Mouse (Mus musculus) heart, embryonic 16.5 days (tissue): ENCODE results near the gene Zfp148. TPM values are rescaled to one million over a fixed set of nuclear protein-coding genes. Genes with fewer than 3 reads are reported as not detected.

Experiments used
- ATAC-seq: fragments of 200-750 bp; cut with Nextera tagmentation; replicated peaks from 2 replicates; pipeline ENCODE4 v1.8.0; 2017; ENCODE audit warnings: moderate number of reproducible peaks; ENCODE audit not compliant: insufficient read depth, low FRiP score; ENCODE audit errors: extremely low read depth
- H3K27ac ChIP-seq: fragments of 300-500 bp; sonication (generic); 2 replicates; pipeline ENCODE4 v1.5.1; 2014; ENCODE audit warnings: mild to moderate bottlenecking, low read length, control low read depth, moderate library complexity
- H3K27me3 ChIP-seq: fragments of 300-500 bp; sonication (generic); 2 replicates; pipeline ENCODE4 v1.6.1; 2014; ENCODE audit warnings: low read length, mixed read lengths; ENCODE audit not compliant: control insufficient read depth, insufficient read depth
- H3K36me3 ChIP-seq: fragments of 300-500 bp; sonication (generic); 2 replicates; pipeline ENCODE4 v1.6.1; 2014; ENCODE audit not compliant: control insufficient read depth, insufficient read depth
- H3K4me1 ChIP-seq: fragments of 300-500 bp; sonication (generic); 2 replicates; pipeline ENCODE4 v1.6.1; 2014; ENCODE audit warnings: low read length, mixed read lengths; ENCODE audit not compliant: control insufficient read depth, insufficient read depth
- H3K4me2 ChIP-seq: fragments of 300-500 bp; sonication (generic); 2 replicates; pipeline ENCODE4 v1.6.1; 2014; ENCODE audit warnings: low read depth, mild to moderate bottlenecking, control low read depth, low read length
- H3K4me3 ChIP-seq: fragments of 300-500 bp; sonication (generic); 2 replicates; pipeline ENCODE4 v1.5.1; 2014; ENCODE audit warnings: mild to moderate bottlenecking, control low read depth, low read length
- H3K9ac ChIP-seq: fragments of 300-500 bp; sonication (generic); 2 replicates; pipeline ENCODE4 v1.6.1; 2014; ENCODE audit warnings: low read length, control low read depth
- H3K9me3 ChIP-seq: fragments of 300-500 bp; sonication (generic); replicated peaks from 2 replicates; pipeline ENCODE4 v1.6.1; 2016; ENCODE audit warnings: low read length; ENCODE audit not compliant: control insufficient read depth
- WGBS: fragments of 180-500 bp; shearing (Covaris S2); extraction: QIAGEN DNeasy Blood & Tissue Kit; methylation state at CpG from one replicate; pipeline ENCODE4 v1.1.7; 2014; 5-methylcytosine and 5-hydroxymethylcytosine counted together
- polyA plus RNA-seq: library from polyadenylated mRNA; unstranded; fragments of >200 nt; fragmentation: Nextera tagmentation; extraction: Ambion mirVana; gene quantifications from 2 replicates; pipeline ENCODE4 v1.2.1, GENCODE M21; 2015

The Zfp148 gene
- polyA plus RNA-seq, 1 experiment from 2014 or later = 41.5 TPM

DNA sequence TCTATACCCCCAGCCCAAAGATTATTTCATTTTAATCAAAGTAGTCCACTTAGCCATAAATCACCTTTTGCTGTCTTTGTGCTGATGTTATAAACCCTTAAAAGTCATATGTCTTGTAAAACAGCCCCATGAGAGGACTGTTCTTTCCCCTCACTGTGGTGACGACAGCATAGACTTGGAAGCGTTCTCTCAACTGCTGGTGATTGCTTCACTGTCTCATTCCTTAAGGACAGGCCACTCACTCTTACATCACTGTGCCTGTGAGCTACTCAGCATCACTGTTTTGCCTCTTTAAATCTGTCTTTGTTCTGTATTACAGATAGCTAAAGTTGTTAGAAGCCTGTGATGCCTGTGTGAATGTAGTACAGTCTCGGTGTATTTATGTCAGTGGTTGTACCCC is 80.8 kb downstream of the Zfp148 start:
- Histone ChIP-seq H3K27me3 (no peaks in the 10 kb centered on the region), H3K4me2 (no peak overlapping the region), H3K4me3 (no peak overlapping the region), H3K4me1 (peaks cover 3% of the 10 kb centered on the region; the same call in 1 of the 2 replicates), H3K9ac (no peak overlapping the region), H3K27ac (no peak overlapping the region), H3K9me3 (peaks cover 4% of the 10 kb centered on the region; the same call in 1 of the 2 replicates), H3K36me3 (peaks cover 16% of the 10 kb centered on the region)
- ATAC-seq = no peak
- 62% methylated on average over 3 of the region's 3 CpGs for WGBS

DNA sequence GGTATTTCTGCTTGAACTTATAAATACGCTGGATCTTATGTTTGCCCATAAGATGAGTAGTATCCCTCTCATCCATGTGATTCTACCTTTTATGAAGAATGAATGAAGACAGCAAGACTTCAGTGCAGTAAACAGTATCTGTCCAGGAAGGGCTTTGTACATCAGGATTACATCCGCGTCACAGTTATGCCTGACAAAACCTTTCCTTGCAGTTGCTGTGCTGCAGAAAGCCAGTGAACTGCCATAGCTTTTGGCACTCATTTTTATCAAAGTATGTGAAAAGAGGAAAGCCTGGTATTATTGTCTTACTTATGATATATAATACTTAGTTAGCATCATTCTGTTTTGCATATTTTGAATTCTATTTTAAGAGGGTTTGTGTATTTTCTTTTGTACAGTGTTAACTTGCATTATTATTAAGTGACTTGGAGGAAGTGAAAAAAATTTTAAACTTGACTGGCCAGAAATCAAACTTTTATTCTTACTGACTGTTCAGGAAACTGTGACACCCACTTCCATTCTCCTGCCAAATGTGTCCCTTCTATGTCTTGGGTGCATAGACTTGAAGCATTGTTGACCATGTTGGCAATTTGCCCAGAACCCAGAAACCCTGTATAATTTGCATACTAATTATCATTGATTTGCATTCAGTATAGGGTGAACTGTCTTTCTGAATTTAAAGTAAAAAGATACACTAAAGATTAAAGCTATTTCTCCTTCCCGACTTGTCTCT is 84.0 kb downstream of the Zfp148 start:
- no peak overlapping the region for H3K4me3 ChIP-seq
- no peak overlapping the region for H3K4me2 ChIP-seq
- WGBS = 91% methylated on average over 4 of the region's 4 CpGs
- no peak overlapping the region for H3K9ac ChIP-seq
- no peaks in the 10 kb centered on the region for H3K27me3 ChIP-seq
- no peak for ATAC-seq
- H3K27ac ChIP-seq = no peak overlapping the region
- H3K9me3 ChIP-seq = no peaks in the 10 kb centered on the region
- H3K4me1 ChIP-seq = peaks cover 3% of the 10 kb centered on the region; the same call in 1 of the 2 replicates
- H3K36me3 ChIP-seq = peaks cover 14% of the 10 kb centered on the region

DNA sequence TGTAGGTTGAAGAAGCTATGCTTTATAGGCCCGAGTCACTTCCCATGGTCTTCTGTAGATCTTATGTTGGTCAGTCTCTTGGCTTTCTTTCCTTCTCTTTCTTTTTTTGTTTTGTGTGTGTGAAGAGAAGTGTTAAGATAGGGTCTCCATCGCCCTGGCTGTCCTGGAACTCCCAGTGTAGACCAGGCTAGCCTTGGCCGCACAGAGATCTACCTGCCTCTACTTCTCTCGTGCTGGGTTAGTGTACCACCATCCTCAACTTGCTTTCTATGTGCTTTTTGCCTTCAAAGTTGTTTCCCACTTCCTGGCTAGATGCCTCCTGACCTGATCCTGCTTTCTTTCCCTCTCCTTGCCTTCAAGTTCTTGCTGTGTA is 84.6 kb downstream of the Zfp148 start:
- Histone ChIP-seq H3K9me3 (no peaks in the 10 kb centered on the region), H3K4me2 (no peak overlapping the region), H3K4me1 (peaks cover 3% of the 10 kb centered on the region; the same call in 1 of the 2 replicates), H3K36me3 (peaks cover 12% of the 10 kb centered on the region), H3K9ac (no peak overlapping the region), H3K27me3 (no peaks in the 10 kb centered on the region), H3K27ac (no peak overlapping the region), H3K4me3 (no peak overlapping the region)
- no peak for ATAC-seq
- WGBS = 94% methylated on average over 4 of the region's 4 CpGs

DNA sequence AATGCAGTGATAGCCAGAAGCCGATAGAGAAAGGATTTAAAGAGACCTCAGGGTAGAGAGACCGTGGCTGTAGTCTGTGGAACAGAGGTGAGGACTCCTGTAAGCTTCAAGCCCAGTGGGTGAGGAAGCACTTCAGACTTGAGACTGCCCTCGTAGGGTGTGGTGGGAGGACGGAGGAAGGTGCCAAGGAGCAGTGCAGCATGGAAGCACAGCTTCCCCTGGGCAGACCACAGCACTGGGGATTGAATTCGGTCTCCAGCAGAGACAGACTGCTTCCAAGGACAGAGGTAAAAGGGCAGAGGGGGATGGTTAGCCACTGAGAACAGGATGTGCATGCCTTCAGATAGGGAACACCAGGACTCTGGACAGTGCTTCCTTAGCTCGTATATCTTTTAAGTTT is 86.8 kb downstream of the Zfp148 start:
- no peak overlapping the region for H3K4me3 ChIP-seq
- no peak; the same call in 1 of the 2 replicates for ATAC-seq
- no peaks in the 10 kb centered on the region for H3K27me3 ChIP-seq
- H3K4me1 ChIP-seq = peaks cover 3% of the 10 kb centered on the region; the same call in 1 of the 2 replicates
- no peak overlapping the region for H3K4me2 ChIP-seq
- H3K9me3 ChIP-seq = no peaks in the 10 kb centered on the region
- H3K9ac ChIP-seq = no peak overlapping the region
- peaks cover 12% of the 10 kb centered on the region for H3K36me3 ChIP-seq
- H3K27ac ChIP-seq = no peak overlapping the region
- 53% methylated on average over 6 of the region's 6 CpGs for WGBS

GRCm38 (mm10) chr16:33469973-33470372 is 89.3 kb downstream of the Zfp148 start:
- no peak overlapping the region for H3K4me3 ChIP-seq
- no peak overlapping the region for H3K4me2 ChIP-seq
- no peaks in the 10 kb centered on the region for H3K27me3 ChIP-seq
- no peaks in the 10 kb centered on the region for H3K4me1 ChIP-seq
- H3K9me3 ChIP-seq = no peaks in the 10 kb centered on the region
- H3K27ac ChIP-seq = no peak overlapping the region
- no peak overlapping the region for H3K9ac ChIP-seq
- H3K36me3 ChIP-seq = peaks cover 19% of the 10 kb centered on the region
- no peak for ATAC-seq

DNA sequence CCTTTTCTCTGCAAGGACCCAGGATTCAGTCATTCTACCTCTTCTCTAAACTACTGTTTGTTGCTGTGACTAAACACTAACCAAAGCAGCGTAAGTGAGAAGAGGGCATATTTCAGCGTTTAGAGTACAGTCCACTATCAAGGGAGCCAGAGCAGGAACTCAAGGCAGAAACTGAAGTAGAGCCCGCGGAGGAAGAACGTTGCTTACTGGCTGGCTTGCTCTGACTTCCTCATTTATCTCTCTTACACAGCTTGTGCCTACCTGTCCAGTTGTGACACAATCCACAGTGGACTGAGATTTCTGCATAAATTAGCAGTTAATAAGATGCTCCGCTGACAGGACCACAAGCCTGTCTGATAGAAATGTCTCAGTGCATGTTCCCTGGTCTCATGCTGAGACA is 93.7 kb downstream of the Zfp148 start:
- Histone ChIP-seq H3K27ac (no peak overlapping the region), H3K27me3 (no peaks in the 10 kb centered on the region), H3K4me1 (no peaks in the 10 kb centered on the region), H3K9ac (no peak overlapping the region), H3K4me2 (no peak overlapping the region), H3K36me3 (peaks cover 20% of the 10 kb centered on the region), H3K4me3 (no peak overlapping the region), H3K9me3 (no peaks in the 10 kb centered on the region)
- WGBS = 90% methylated on average over 6 of the region's 6 CpGs
- no peak for ATAC-seq

DNA sequence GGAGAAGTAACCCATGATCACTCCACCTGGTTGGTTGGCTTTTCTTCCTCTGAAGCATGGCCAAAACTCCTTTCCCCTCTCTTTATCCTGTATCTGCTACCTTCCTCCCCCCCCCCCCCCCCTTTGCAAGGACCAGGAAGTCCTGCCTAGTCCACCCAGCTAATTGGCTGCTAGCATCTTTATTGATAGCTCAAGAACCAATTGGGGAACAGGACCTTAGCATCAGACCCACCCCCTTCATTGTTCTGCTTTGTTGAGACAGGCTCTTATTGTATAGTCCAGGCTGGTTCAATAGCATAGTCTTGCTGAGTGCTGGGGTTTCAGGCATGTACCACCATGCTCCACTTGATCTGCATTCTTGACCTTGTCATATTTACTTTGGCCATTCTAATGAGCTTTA is 99.3 kb downstream of the Zfp148 start:
- Histone ChIP-seq H3K36me3 (peaks cover 14% of the 10 kb centered on the region), H3K4me2 (no peak overlapping the region)
- no peak for ATAC-seq

GRCm38 (mm10) chr16:33481148-33481547 is 100.5 kb downstream of the Zfp148 start:
- Histone ChIP-seq H3K9ac (no peak overlapping the region), H3K4me2 (no peak overlapping the region), H3K36me3 (peaks cover 7% of the 10 kb centered on the region), H3K27ac (no peak overlapping the region), H3K9me3 (no peaks in the 10 kb centered on the region), H3K4me1 (no peaks in the 10 kb centered on the region), H3K27me3 (no peaks in the 10 kb centered on the region), H3K4me3 (no peak overlapping the region)
- WGBS = 88% methylated on average over 2 of the region's 2 CpGs
- ATAC-seq = no peak

More for the DNA sequence above, 99.3 kb downstream of the Zfp148 start:
- Histone ChIP-seq H3K27me3 (no peaks in the 10 kb centered on the region), H3K9ac (no peak overlapping the region), H3K4me1 (no peaks in the 10 kb centered on the region), H3K4me3 (no peak overlapping the region), H3K9me3 (no peaks in the 10 kb centered on the region), H3K27ac (no peak overlapping the region)

GRCm38 (mm10) chr16:33482309-33482708 is 101.7 kb downstream of the Zfp148 start:
- H3K9ac ChIP-seq = no peak overlapping the region
- 47% methylated on average over 3 of the region's 3 CpGs for WGBS
- H3K27ac ChIP-seq = no peak overlapping the region
- H3K4me1 ChIP-seq = no peaks in the 10 kb centered on the region
- H3K27me3 ChIP-seq = no peaks in the 10 kb centered on the region
- no peak for ATAC-seq
- no peak overlapping the region for H3K4me3 ChIP-seq
- peaks cover 2% of the 10 kb centered on the region; the same call in 1 of the 2 replicates for H3K36me3 ChIP-seq
- H3K9me3 ChIP-seq = no peaks in the 10 kb centered on the region
- H3K4me2 ChIP-seq = no peak overlapping the region
